Mouse (Mus musculus) gastrocnemius, postnatal 10 days (tissue): ENCODE data around the gene Bcl3. TPM values are rescaled to one million over a fixed set of nuclear protein-coding genes. Genes with fewer than 3 reads are reported as not detected.

Experiments
- DNase-seq: peaks from one replicate; pipeline ENCODE4 v3.0.0; 2021; ENCODE audit warnings: mixed read lengths
- total RNA-seq, 2 experiments: library from RNA; stranded (reverse); gene quantifications; 2 replicates each; pipeline ENCODE4 v1.2.3; 2021

Bcl3 gene
- total RNA-seq, 2 experiments from 2014 or later = 1.8 to 7.0 TPM

GRCm38 (mm10) chr7:19834055-19834454, 11.5 kb upstream of the Bcl3 start:
- no peak for DNase-seq

DNA sequence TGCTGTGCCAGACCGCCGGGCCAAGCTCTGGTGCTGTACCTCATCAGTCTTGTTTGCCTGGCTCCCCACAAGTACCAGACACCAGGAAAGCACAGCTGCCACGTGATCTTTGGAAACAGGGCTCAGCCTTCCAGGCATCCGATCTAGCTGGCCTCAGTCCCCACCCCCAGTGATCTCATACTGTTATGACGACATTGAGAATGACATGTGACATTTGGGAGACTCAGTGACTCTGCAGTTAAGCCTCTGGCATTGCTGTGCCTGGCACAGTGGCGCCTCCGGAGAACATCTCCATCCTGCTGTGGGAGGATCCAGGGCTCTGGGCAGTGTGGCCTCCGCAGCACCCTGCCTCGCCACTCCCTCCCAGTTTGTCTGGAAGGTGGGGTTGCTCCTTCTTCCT, 9.3 kb upstream of the Bcl3 start:
- no peak for DNase-seq

DNA sequence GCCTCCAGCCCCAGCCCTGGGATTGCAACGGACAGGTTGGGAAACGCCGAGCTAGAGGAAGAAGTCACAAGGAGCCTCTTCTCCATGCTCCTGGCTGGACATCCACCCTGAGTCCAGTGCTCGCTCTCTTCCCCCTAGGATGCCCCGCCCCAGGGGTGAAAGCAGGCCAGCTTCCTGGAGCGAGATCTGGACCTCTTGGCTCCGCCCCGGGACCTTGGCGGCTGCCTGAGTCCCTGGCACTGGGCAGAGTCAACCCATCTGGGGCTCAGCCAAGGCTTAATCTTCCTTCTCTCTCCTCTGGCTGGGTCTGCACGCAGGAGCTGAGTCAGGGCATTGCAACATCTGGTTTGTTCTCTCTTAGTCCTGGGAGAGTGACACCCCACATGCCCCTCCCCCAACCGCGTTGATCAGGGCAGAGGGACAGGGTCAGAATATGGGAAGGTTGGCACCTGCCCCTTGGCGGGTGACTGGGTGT, 8.1 kb upstream of the Bcl3 start:
- DNase-seq = peak; percentile 88

GRCm38 (mm10) chr7:19829694-19830093, 7.1 kb upstream of the Bcl3 start:
- no peak for DNase-seq

GRCm38 (mm10) chr7:19826756-19827155, 4.2 kb upstream of the Bcl3 start:
- DNase-seq = peak; percentile 44

DNA sequence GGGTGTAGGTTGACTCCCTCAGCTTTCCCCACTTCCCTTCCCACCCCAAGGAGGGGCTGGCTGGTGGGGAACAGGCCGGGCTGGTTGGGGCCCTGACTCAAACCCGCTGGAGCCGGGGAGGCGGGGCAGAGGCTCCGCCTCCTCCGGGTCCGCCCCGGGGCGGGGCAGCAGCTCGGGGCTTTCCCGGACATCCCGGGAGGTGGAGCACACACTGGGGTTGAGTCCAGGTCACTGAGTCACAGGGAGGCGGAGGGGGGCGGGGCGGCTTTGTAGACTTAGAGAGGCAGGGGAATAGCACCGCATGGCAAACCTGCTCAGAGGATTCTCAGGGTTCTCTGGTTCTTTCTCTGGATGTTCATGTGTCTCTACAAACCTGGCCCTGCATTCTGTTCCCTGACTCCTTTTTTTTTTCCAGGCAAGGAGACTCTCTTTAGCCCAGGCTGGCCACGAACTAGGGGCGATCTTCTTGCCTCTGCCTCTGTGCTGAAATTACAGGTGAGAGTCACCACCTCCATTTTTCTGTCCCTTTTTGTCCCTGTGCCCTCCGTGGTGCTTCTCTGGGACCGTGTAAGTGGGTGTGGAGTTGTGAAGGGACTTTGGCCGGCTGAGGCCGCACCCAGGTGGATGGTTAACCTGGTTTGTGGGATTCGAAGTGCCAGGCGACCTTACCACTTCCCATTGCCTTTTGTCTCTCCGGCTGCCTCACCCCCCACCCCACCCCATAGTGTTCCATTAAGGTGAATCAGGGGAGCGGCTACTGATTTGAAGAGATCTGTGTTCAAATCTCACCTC, 1.8 kb upstream of the Bcl3 start:
- peak; percentile 89 for DNase-seq

GRCm38 (mm10) chr7:19823256-19824181, 949 bp upstream of the Bcl3 start:
- no peak for DNase-seq

GRCm38 (mm10) chr7:19822193-19822592, 377 bp downstream of the Bcl3 start:
- peak; percentile 39 for DNase-seq

DNA sequence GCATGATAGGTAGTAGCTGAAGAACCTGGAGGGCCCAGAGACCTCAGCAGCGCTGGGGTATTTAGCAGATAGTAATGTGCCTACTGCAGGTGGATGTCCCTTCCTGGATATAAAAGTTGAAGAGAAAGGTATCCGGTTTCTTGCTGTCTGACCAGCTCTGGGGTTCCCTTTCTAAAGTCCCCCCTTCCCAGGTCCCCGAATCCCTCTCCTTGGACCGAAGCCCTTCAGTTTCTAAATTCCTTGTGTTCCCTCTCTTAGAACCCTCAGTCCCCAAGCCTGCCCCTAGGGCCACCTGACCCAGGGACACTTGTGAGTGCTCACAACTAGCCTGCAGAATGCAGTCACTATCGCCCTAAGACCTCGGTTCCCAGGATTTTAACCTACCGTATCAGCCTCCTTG, 937 bp downstream of the Bcl3 start:
- no peak for DNase-seq

DNA sequence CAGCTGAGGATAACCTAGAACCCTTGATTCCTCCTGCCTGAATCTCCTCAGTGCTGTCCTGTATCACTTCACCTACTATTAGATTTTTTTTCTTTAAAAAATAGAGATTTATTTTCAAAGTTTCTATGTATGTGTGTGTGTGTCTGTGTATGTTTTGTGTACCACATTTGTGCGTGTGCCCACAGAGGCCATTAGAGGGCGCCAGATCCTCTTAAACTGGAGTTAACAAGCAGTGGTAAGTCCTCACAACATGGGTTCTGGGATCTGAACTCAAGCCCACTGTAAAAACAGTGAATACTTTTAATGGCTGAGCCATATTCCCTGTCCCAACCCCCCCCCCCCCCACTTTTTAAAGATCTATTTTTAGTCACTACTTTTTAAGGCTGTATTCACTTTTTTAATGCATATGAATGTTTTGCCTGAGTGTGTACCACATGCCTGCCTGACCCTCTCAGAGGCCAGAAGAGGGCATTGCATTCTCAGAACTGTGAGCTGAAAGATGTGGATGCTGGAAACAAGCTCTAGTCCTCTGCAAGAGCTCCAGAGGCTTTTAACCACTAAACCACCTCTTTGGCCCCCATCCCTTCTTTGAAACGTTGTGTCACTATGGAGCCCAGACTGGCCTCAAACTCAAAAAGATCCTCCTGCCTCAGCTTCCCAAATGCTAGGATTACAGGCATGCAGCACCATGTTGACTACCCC, 2.1 kb downstream of the Bcl3 start:
- DNase-seq = no peak

DNA sequence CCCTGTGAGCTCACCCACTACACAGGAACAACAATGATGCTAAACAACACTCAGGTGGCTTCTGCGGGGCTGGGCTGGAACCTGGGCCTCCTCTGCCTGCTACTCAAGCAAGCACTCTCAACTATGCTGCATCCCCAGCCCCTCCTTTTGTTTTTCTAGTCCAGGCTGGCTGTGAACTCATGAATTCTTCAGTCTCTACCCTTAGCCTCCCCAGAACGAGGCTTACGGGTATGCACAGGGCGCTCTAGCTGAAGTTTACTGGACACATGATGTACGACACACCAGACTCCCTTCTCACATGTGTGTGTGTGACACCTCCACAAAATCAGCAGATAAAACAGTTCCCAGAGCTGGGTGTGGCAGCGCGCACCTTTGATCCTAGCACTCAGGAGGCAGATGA, 3.7 kb downstream of the Bcl3 start:
- DNase-seq = no peak

- no peak for DNase-seq
These were observed 4.1 kb downstream of the Bcl3 start for GRCm38 (mm10) chr7:19818440-19818839.

- DNase-seq = peak; percentile 56
These were observed 5.0 kb downstream of the Bcl3 start for GRCm38 (mm10) chr7:19817382-19818105.

GRCm38 (mm10) chr7:19816224-19816771, 6.3 kb downstream of the Bcl3 start:
- DNase-seq = peak; percentile 85

DNA sequence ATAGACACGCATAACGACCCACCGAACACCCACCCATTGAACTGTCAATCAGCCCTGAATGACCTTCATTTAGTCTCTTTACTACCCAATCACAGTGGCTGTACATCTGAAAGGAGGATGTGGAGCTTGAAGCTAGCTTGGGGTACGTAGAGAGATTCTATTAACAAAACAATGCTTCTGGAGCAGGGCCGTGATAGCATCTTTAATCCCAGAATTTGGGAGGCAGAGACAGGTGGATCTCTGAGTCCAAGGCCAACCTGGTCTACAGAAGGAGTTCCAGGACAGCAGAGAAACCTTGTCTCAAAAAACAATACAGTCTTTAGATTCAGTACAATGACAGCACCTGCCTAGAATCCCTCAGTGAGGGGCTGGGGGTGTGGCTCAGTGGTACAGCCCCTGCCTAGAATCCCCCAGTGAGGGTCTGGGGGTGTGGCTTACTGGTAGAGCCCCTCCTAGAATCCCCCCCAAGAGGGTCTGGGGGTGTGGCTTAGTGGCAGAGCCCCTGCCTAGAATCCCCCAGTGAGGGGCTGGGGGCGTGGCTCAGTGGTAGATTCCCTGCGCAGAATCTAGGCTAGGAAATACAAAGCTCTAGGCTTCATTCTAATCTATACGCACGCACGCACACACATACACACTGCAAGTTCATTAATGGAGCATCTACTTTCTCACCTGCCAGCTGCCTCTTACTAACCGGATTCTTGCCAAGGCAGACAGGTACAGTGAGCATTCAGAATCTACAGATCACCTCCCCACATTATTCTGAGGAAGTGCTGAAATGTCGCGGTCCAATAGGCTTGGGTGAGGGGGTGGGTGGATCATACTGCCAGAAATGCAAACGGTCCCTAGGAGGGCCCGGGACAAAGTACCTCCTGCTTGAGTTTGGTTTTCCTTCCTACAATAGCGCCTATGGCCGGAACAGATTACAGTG, 7.0 kb downstream of the Bcl3 start:
- DNase-seq = no peak

DNA sequence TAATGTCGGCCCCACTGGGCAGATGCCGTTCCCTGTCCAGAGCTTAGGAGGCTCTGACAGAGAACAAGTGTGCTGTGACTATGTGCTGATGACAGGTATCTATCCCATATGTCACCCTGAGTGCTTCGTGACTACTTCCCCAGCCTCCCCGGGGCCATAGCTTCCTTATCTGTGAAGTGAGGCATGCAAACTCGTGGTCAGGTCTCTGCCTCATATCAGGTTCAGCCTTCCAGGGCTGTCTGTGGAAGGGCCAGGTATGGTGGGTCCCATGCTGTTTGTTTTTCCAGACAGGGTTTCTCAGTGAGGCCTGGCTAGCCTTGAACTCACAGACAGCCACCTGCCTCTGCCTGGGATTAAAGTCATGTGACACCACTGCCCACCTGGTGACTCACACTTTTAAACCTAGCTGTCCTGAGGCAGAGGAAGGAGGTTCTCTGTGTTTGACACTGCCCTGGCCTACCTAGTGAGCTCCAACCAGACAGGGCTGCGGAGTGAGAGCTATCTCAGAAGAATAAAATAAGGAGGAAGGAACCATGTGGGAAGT, 8.9 kb downstream of the Bcl3 start:
- DNase-seq = no peak

GRCm38 (mm10) chr7:19813161-19813560, 9.4 kb downstream of the Bcl3 start:
- no peak for DNase-seq

DNA sequence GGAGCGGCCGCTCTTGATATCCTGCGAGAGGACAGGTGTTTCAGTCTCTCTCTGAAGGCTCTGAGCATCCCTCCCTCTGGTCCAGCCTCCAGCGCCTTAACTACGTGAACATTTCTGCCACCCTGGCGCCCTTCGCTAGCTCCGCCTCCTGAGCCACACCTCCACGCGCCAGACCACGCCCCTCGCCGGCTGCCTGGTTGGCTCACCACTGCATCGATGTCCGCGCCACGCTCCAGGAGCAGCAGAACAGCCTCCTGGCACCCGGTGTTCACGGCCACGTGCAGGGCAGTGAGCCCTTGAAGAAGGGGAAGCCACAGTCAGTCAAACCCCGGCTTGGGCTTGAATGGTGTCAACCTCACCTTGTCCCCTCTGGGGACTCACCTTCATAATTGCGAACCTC, 11.5 kb downstream of the Bcl3 start:
- peak; percentile 66 for DNase-seq

- no peak for DNase-seq
These were observed 13.2 kb downstream of the Bcl3 start for GRCm38 (mm10) chr7:19809369-19809768.

DNA sequence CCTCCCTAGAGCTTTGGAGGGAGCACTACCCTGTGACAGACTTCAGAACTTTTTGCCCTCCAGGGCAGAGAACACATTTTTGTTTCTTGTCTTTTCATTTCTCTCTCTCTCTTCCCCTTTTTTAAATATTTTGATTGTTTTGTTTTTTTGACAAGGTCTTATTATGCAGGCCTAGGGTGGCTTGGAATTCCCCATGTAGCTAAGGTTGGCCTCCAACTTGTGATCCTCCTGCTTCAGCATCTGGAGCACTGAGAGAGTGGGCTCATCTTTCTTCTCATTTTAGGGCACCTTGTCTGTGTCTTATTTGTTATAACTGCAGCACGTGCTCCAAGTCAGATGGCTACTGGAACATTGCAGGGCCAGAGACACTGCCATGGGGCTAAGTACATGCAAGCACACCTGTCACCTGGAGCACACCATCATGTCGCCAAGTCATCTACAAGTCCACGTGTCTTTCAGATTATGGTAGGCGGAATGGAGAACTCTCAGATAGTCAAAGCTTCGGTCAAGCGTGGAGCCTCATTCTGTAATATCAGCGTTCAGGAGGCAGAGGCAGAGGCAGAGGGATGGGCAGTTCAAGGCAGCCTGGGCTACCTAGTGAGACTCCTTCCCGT, 16.1 kb downstream of the Bcl3 start:
- DNase-seq = no peak
